Mouse (Mus musculus) urinary bladder, postnatal 10 days (tissue): ENCODE data around the gene Kctd2.
"Not testable (repeated sequence)": the region's sequence is repeated elsewhere in the genome, so short reads cannot be mapped to it uniquely, and the experiment has no call there.

Experiments
- DNase-seq: peaks from one replicate; pipeline ENCODE4 v3.0.0; 2022; ENCODE audit warnings: low spot score

Gene Kctd2

DNA sequence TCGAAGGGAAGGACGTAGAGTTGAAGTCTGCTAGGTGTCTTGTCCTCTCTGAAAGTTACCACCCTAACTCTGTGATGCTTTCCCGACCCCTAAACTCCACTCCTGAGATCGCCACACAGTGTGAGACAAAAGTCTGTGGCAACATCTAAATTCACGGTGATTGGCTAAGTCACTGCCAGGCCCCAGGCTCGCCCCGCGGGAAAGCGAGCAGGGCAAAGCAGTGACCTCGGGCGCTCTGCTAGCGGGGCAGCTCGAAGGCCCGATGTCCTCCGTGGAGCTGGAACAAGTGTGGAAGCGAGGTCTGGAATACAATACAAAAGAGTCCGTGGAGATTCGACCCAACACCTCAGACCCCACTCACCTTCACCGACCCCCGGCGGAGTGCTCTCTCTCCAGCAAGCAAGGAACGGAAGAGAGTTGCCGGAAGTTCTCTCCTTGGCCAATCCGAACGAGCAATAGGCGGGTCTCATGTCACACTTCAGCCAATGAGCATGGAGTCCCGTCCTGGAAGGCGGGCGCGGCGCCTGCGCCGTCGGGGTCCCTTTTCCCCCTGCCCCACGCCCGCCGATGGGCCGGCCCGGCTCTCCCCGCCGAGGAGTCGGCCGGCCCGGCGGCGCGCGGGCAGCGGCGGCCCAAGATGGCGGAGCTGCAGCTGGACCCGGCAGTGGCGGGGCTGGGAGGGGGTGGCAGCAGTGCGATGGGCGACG, at the start of gene Kctd2, which contains the start of gene Atp5h:
Kctd2 (plus strand) TSS at position 598 of the 707 bp plus-strand sequence.
Atp5h (minus strand) TSS at position 432 of the 707 bp plus-strand sequence.
- peak; percentile 76 for DNase-seq

DNA sequence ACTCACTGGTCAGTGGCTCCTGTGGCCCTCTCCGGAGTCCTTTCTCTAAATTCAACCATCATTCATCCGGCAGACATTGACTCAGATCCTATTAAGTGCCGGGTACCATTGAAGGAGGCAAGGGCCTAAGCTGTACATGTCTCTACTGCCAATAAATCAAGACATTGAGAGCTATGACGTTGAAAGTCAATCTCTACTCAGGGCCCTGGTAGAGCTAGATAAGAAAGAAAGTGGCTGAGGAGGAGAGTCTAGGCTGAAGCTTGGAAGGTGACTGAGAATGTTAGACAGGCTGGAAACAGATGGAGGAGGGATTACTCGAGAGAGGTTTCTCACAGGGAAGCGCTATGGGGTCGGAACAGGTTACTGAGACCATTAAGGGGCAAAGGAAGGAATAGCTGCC, 49.6 kb upstream of the Kctd2 start:
- DNase-seq: no peak

DNA sequence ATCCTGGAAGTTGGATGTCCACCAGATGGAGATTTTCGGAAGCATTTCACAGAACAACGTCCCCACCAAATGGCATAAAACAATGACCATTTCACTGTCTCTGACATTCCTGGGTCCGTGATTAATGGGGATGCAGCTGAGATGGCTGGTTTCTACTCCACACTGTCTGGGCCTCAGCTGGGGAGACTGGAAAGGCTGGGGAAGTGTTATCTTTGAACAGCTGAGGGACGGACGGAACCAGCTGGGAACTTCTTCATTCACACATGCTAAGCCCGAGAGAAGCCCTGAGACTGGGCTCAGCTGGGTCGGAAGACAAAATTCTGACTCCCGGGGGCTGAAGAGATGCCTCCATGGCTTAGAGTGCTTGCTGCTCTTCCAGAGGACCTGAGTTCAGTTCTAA, 48.6 kb upstream of the Kctd2 start:
- DNase-seq: no peak

DNA sequence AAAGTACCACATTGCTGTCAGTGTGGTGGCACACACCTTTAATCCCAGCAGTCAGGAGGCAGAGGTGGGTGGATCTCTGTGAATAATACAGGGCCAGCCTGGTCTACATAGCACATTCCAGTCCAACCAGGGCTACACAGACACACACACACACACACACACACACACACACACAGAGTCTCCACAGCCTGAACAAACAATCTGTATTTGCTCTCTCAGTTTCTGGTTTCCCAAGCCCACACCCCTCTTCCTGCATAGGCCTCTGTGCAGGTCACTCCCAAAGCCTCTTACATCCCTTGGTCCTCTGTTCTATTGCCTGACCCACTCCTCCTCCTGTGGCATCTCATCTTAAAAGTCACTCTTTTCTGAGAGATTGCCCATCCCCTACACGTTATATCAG, 47.9 kb upstream of the Kctd2 start:
- no peak for DNase-seq

DNA sequence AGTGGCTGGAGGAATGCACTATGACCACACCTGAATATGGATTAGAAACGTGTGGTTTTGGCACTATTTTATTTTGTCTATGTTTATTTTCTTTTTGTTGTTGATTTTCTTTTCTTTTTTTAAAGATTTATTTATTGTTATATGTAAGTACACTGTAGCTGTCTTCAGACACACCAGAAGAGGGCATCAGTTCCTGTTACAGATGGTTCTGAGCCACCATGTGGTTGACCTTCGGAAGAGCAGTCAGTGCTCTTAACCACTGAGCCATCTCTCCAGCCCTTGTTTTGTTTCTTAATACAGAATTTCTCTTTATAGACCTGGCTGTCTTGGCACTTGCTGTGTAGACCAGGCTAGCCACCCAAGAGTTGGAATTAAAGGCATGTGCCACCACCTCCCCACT, 47.2 kb upstream of the Kctd2 start:
- DNase-seq: no peak

DNA sequence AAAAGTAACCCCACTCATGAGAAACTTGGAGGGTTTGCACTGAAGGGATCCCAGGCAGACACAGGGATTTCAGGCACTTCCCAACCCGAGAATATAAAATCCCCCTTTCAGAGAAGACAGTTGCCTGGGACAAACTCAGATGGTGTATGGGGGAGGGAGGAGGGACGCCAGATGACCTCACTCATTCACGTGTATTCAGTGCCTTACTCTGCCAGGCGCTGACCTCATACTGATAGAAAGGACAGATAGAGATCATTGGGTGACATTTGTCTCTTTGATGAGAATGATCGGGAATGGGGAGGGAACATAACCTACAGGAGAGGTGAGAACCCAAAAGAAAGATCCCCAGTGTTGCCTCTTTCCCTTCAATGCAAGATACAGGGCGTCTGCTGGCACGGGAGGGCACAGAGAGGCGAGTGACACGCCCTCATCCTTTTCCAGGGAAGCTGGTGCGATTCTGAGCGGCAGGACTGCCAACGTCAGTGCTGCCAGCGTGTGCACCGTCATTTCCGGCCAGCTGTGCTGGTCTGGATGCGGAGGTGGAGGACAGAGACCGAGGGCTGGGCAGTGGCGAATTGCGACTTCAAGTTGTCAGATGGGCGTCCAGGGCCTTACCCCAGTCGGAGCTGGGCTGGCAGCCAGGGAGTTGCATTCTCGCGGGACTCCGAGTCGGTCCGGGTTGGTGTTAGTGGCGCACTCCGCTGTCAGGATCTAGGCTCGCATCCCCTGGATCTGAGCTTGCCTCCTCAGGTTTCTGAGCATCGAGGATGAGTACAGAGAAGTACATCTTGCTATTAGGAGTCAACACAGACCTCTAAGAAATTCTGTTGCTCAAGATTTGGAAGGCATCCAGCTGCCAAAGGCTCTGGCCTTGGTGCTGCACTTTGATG, 45.9 kb upstream of the Kctd2 start:
- DNase-seq: no peak

DNA sequence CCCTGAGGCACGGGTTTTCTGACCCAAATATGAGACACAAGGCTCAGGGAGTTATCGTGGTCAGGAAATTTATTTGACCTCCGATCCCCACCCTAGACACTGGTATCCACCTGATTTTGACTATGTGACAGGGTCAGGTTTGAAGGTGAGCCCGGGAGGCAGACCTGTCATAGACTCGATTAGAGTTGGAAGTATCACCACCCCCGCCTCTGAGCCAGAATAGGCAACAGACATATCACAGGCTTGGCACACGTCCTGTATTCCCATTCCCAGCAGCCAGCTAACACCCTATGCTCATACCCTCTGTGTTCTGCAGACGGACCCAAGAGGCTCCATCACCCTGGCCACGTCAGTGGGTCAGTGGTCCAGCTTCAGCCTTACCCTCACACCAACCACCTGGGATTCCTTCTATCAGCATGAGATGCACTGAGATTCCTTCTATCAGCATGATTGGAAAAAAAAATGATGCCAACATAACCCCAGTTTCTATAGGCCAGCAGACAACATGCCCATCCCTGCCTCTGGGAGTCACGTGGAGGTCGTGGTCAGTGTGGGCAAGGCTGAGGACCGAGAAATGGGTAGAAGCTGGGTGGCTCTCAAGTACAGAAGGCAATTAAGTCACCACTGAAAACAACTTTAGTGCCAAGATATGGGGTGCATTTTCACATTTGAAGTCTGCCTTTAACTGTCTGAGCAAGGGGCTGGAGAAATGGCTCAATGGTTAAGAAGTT, 45.1 kb upstream of the Kctd2 start:
- no peak for DNase-seq

DNA sequence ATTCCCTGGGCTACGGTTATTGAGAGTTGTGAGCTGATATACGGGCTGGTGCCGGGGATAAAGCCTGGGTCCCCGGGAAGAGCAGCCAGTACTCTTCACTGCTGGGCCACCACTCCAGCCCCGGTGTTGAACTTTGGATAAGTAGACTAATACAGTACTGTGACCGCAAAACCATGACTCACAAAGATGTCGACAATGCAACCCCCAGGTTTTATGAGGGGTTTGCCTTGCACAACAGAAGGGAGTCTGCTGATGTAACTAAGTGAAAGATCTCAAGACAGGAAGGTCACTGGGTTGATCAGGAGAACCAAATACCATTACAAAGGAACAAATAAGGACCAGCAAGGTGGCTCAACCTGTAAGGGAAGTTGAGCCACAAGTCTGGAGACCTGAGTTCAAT, 43.2 kb upstream of the Kctd2 start:
- DNase-seq: no peak

DNA sequence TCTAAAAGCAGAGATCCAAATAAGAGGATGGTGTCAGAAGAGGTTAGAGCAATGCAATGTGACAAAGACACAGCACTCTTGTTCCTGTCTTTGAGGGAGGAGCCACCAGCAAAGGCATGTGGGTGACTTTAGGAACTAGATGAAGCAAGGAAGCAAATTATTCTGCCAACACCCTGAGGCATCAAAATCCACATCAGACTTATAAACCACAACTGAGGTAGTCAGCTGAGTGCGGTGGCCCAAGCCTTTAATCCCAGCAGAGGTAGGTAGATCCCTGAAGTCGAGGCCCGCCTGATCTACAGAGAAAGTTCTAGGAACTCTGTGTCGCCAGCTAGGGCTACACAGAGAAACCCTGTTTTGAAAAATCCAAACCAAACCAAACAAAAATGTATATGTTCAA, 42.7 kb upstream of the Kctd2 start:
- no peak for DNase-seq

DNA sequence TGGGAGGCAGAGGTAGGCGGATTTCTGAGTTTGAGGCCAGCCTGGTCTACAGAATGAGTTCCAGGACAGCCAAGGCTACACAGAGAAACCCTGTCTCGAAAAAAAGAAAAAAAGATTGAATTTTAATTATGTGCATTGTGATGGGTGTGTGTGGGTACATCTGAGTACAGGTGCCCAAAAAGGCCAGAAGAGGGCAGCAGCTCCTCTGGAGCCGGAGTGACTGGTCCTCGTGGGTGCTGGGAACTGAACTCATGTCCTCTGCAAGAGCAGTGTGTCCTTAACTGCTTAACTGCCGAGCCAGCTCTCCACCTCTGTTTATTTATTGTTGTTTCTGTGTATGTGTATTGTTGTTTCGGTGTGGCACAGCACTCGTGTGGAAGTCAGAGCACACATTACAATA, 42.1 kb upstream of the Kctd2 start:
- DNase-seq: no peak

DNA sequence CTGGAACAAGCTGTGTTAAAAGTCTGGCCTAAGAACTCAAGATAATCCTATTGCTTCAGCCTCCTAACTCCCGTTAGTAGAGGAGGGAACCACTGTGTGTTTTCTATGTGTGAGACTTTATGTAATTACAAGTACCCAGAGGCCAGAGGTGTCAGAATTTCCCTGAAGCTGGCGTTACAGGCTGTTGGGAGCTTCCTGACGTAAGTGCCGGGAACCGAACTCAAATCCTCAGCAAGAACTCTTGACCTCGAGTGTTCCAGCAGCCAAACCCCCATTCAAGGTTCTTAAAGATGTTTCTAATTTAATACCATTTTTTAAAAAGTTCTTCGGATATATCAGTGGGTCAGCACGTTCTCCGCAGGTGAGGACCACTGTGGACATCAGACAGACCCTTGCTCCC, 38.7 kb upstream of the Kctd2 start:
- no peak for DNase-seq

DNA sequence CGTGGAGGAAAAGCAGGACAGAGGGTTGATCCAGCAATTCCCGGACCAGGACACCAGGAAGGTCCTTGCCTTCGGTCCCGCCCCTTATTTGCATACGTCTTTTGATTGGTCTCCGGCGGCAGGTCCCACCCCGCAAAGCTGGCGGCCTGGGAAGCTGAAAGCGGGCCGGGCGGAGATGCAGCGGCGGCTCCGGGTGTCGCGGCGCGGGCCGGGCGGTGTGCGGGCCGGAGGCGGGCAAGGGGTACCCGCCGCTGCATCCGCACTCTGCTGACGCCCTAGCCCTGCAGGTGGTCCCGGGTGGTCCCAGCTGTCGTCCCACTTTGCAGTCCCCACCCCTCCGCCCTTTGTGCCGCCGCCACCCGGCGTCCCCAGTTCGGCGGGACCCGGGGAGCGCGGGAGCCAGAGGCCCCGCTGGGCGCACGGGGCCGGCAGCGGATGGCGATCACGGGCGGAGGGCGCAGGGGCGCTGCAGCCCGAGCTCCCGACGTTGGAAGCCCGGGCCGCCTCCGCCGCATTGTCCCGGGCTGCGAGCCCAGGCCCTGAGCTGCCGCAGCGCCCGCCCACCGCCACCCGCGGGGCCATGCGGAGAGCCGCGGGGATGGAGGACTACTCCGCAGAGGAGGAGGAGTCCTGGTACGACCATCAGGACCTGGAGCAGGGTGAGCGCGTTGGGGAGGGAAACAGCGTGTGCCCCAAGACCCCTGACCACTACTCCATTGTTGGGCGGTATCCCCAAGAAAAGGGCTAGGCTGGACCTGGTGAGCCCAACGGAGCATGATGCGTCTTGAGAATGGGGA, 38.0 kb upstream of the Kctd2 start, which contains the start of gene Cdr2l:
Cdr2l (plus strand) TSS at position 174 of the 797 bp plus-strand sequence.
- peak; percentile 68 for DNase-seq

DNA sequence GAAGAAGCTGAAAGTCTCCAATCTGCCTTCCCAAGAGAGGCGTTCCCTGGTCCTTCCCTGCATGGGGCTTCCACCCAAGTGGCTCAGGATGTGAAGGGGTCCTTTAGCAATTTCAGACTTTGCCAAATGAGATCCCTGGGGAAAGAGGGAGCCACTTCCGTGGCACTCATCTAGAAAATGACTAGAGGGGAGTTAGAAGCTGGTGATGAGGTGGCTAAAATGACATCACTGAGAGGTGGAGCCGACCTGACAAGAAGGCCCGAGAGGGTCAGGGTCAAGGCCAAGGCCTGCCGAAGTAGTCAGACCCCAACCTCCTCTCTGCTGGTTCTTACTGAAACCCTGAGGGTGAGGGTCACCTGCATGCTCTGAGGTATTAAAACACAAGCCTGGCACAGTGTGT, 37.0 kb upstream of the Kctd2 start:
- no peak for DNase-seq

DNA sequence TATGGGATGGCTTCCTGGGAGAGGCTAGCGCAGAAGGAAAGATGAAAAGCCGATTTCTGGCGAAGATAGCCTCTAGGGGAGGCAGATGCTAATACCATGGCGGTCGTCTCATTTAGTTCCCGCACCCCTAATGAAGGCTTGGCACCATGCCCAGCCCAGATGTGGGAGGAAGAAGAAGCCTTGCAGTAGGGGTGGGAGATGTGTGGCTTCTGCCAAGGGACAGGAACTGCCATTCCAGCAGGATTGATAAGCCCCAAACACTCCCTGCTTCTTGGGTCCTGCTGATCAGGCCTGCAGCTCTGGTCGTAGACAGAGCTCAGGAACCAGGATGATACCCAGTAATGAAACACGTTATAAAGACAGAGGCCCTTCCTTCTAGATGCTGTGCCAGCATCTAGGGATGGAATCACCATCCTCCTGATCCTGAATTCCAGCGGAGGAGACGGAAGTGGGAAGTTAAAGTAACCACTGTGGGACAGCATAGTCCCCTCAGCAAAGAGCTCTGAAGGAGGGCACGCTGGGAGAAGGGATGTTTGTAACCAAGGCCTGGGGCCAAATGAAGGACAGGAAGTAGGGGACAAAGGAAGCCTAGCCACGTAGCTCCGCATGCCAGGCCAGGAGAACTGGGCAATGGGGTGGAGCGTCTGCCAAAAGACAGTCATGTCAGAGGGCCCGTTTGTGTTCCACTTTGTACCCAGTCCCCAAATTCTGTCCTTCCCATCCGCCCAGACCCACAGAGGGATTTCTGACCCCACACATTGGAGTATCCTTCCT, 36.0 kb upstream of the Kctd2 start:
- DNase-seq: no peak

DNA sequence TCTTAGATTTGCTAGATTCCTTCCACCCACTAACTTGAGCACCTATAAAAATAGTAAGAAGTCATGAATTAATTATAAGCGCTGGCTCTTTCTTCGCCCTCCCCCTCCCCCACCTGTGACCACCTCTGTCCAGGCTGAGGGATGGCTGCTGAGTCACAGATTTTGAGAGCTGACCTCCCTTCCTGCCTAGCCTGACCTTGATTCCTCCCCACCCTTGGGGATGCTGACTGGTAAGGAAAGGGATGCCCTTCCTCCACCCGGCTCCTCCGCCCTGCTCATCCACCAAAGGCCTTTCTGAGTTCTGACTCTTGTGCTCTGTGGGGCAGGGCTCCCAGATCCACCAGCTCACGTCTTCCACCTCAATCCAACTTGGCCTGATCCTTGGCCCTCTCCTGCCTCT, 35.3 kb upstream of the Kctd2 start:
- no peak for DNase-seq

DNA sequence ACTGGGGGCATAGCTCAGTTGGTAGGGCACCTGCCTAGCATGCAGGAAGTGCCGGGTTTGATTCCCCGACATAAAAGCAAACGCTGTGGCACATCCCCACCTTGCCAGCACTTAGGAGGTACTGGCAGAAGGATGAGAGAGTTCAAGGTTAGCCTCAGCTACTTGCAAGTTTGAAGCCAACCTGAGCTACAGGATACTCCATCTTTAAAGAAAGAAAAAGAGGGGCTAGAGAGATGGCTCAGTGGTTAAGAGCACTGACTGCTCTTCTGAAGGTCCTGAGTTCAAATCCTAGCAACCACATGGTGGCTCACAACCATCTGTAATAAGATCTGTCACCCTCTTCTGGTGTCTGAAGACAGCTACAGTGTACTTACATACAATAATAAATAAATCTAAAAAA, 33.1 kb upstream of the Kctd2 start:
- not testable (repeated sequence) for DNase-seq

DNA sequence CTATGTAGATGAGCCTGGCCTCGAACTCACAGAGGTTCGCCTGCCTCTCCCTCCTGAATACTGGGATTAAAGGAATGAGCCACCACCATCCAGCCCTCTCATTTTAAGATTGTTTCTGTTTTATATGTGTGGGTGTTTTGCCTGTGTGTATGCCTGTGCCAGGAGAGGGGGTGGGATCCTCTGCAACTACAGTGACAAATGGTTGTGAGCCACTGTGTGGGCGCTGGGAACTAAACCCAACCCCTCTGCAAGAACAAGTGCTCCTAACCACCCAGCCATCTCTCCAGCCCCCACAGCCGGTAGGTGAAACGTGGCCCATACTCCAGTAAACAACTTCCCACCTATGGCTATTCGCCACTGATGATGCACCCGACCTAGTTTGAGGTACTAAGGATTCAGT, 28.6 kb upstream of the Kctd2 start:
- no peak for DNase-seq

DNA sequence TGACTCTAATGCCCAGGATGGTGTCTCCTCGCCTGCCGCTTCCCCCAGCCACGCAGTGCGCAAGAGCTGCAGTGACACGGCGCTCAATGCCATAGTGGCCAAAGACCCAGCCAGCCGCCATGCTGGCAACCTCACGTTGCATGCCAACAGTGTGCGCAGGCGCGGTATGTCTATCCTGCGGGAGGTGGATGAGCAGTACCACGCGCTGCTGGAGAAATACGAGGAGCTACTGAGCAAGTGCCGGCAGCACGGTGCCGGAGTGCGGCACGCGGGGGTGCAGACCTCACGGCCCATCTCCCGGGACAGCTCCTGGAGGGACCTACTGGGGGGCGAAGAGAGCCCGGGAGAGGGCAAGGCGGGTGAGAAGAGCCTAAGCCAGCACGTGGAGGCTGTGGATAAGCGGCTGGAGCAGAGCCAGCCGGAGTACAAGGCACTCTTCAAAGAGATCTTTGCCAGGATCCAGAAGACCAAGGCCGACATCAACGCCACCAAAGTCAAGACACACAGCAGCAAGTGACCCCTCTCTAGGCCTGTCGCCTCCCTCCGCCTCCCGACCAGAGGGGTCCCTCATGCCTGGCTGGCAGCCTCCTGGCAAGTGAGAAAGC, 26.1 kb upstream of the Kctd2 start:
- no peak for DNase-seq

DNA sequence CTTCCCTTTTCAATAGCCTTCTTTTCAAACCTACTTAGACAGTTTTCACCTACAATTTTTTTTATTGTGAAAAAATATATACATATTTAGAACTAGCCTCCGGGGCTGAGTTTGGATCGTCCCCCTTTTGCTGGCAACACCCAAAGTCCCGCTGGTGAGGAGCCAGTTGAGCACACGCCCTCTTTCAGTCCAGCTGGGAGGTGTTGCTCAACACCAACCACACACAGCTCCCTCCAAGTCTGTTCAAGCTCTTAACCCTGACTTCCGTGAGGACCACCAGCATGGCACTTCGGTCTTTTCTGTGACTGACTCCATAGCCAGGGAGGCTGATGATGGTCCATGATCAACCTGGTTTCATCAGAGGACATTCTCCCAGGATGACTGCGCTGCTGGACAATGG, 21.8 kb upstream of the Kctd2 start:
- no peak for DNase-seq

DNA sequence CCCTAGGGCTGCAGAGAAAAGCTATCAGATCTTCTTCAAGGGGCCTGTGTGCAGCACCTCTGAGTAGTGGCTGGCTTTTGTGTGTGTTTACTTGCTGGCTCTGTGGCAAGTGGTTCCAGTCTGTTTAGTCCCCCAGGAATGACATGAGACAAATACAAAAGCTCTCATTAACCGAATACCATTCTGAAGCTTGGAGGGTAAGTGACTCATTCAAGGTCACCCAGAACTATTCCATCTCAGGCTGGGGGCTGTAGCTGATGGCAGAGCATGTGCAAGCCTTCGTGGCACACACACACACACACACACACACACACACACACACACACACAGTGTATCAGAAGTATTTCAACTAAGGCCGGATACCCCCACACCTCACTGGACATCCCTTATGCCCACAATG, 19.8 kb upstream of the Kctd2 start:
- DNase-seq: no peak
